Mouse (Mus musculus) kidney, adult 9 months (tissue): ENCODE results near the gene Frrs1.

Source experiments
- DNase-seq: peaks from one replicate; pipeline ENCODE4 v3.0.0; 2022

Frrs1 gene

DNA sequence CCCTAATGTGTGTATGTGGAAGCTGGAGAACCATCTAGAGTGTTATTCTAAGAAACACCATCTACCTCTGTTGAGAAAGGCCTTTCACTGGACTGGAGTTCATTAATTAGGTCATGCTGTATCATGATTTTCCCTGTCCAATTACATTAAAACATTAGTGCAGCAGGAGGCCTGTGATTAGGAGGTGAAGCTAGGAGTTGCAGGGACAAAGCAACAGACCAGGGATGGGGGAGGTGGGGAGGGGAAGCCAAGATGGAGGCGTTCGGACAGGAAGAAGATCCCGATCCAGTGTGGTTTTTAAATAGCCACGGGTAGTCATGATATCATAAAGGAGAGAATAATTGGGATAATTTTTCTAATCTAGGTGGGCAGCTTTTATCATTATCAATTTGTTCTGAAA, 57.8 kb downstream of the Frrs1 start:
- no peak for DNase-seq

DNA sequence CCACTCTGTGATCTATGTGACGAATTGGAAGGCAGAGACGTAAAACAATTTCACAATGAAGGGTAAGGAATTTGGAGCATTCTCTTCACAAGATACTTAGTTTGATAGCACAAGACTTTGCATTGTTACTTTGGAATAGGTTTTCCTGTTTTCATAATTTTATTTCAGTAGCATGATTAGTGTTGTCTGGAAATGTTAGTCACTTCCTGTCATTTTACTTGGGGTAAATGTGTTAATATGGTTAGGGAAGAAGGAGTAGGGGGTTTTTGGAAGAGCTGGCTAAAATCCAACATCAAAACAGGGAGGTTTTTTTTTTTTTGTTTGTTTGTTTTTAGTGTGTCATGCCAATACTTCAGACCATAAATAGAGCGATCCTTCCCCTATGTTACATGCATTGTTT, 62.3 kb downstream of the Frrs1 start:
- DNase-seq = peak; percentile 10

DNA sequence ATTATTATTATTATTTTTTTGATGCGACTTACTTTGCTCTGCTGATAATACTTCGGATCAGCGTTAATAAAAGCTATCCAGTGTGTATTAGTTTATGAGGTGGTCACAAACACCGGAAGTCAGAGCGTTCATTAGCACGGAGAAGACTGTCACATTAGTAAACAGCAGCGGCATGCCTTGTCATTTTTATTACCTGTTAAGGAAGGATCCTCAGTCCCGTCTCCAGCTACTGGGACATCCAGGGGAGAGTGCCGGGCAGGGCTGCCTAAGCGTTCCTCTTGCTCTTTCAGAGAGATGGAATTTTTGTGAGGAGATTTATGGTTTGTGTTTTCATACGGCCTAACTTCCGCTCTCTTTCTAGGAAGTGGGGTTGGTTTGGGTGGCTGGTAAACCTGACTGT, 63.8 kb downstream of the Frrs1 start:
- no peak for DNase-seq

DNA sequence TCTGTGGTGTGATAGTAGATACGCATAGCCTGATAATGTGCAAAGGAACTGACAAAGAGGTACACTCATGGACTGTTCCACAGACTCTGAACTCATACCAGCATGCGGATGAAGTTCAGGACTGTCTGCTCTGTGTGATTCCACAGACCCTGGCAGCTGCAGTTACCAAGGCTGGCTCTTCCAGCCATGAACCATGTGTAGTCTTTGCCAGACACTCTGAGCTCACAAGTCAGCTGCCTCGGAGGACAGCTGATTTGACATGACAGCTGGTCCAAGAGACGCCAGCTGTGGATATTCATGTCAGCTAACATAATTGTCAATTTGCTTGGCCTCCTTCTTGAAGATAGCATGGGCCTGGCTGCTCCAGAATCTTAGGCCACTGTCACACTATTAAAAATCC, 69.7 kb downstream of the Frrs1 start:
- DNase-seq = no peak

DNA sequence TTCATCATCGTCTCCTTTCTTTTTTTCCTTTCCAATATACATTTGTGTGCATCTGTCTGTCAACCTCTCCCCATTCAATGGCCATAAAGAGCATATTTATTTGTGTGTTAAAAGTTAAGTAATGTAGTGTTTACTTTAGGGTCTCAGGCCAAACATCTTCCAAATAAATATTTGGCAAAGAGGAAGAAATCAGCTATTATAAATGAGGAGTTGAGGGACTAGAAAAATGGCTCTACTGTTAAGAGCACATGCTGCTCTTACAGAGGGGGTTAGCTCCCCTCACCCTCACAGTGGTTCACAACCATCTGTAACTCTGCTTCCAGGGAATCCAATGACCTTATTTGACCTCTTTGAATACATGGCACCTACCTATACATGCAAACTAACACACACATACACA, 73.9 kb downstream of the Frrs1 start:
- DNase-seq = no peak

DNA sequence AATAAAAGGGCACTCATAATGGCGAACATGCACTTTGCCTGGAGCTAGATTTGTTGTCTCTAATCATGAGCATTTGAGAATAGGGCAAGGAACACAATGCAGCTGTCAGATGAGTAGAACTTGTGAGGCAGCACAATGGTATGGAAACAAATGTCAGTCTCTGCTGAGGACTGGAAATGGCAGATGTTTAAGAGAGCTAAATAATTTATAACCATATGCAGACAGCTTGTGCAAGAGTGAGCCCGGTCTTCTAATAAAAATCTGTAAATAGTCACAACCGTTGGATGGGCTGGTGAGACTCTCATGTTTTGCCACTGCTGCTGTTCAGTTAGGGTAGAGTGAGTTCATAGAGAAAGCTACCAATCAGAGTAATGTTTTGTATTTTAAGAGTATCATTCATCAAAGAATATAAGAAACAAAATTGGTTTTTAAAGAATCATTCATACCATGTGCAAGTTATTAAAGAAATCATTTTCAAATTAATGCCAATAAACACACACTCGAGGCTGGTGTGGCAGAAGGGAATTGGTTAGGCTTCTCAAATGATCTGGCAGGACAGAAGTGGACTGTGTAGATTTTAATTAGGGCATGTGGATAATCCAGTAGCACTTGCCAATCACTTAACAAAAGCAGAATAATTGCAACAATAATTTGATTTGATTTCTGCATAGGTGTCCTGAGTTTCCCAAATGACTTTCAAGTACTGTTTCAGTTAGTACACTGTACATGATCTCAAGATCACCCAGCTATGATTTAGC, 77.8 kb downstream of the Frrs1 start:
- DNase-seq = no peak

DNA sequence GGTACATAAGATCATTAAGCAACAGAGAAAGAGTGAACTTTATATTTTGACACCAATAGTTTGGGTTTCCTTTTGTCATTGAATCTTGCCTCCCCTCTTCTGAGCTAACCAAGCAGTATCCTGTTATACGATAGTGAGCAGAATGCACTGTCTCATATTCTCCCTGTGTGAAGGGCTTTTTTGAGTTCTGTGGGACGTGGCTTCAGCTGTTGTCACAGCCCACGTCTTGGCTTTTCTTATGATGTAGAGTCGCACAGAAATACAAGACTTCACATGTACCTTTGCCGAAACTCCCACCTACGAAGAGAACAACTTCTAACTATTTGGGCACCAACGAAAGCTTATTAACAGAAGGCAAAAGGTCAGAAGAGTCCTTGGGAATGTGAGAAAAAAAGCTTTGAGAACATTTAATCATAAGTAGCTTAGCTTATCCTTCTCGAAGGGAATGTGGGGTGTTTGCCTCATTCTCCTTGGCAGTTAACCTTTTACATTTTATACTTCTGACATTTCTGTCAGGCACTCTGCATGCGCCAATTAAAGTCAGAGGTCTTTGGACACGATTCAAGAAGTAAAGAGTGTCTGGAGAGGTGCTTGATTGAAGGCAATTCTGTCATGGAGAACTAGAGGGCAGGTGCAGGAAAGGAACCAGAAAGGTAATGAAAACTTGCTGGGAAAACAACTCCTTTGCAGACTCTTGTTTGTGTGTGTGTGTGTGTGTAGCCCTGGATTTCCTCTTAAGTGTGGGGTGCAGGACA, 81.7 kb downstream of the Frrs1 start:
- DNase-seq = no peak

DNA sequence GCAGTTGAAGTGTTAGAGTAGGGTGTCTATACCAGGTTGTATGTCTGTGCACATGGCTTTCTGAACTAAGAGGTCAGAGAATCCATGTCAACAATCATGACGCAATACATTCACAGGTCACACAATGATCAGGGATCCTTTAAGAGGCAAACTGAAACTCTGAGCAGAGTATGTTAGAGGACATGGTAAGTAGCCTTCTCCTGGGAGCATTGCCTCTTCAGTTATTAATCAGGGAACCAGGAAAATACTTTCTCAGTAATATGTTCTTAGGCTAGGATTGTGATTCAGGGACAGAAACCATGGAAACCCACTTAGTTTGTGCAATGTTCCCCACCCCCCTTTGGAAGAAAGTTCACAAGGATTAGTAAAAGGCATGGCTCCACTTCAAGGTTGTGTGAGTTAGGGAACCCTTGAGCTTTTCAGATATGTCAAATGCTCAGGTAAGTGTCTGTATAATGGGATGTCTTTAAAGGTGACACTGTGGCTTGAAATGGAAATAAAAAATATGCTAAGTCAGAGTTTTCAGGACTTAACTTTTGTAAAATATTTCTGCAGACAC, 82.4 kb downstream of the Frrs1 start:
- no peak for DNase-seq

DNA sequence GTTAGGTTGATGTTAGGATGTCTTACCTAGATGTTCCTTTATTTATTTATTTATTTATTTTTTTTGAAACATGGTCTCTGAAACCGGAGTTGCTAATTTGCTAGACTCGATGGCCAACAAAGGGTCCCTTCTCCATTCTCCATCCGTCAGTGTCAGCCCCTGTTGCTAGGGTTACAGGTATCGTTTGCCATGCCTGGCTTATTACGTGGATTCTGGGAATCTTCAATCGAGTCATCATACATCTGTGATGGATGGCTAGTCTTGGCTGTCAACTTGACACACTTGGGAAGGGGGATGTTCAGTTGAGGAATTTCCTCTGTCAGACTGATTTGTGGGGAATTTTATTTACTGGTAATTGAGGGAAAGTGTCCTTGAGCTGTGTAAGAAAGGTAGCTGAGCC, 83.5 kb downstream of the Frrs1 start:
- DNase-seq = no peak

DNA sequence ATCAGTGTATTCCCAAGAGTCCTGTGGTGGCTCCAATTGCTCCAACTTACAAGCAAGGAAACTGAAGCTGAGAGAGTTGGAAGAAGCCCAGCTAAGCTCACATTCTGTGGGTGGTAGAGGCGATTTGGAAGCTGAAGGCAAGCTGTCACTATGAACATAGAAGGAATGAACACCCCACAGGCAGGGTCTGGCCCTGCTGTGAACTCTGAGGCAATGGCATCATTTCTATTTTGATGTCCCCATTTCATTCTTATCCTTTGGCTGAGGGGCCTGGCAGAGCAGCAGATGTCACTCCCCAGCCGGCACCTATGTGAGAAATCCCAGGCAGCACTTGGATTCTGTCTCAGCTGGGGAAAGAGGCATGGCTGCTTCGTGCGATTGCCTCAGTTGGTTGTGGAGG, 84.2 kb downstream of the Frrs1 start:
- DNase-seq = no peak

DNA sequence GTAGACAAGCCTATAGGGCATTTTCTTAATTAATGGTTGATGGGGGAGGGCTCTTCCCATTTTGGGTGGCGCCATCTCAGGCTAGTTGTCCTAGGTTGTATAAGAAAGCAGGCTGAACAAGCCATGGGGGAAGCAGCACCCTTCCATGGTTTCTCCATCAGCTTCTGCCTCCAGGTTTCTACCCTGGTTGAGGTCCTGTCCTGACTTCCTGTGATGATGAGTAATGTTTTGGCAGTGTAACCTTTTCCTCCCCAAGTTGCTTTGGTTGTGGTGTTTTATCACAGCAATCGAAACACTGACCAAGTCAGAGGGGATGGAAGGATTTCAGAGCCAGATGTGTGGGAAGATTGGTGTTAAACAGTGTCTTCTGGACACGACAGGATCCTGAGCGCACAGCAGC, 87.2 kb downstream of the Frrs1 start:
- DNase-seq = no peak

DNA sequence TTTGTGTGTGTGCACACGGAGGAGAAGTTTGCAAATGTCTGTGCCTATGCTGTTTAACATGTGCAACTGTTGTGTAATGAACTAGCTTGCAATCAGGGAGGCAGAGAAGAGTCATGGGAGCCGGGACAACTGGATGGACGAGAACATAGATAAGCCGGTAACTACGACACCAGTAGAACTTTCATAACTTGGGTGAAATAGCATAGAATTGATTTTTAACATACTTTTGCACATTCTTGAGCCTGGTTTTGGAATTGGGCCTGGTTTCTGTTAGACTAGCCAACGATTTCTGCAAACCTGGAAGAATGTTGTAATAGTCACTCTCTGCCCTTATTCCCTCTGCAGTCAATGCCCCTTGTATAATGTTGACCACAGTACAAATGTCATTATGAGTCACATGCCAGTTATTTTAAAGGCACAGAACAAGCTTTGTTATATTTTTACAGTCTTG, 91.4 kb downstream of the Frrs1 start:
- peak; percentile 18 for DNase-seq

DNA sequence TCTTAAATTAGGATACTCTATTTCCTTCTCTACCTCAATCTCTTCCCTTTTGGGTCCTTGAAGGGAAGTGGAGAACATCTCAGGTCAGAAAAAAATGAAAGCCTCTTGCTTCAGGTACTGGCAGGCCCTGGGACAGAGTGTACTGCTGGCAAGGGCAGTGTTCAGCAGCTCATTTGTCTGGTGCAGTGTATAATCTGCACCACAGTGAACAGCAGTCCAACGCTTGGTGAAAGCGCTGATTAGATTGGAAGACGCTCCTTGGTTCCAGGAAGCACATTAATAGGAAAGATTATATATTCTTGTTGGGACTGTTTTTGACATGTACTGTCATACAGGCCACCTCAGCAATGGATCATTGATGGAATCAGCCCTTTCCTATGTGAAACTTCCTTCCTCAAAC, 92.2 kb downstream of the Frrs1 start:
- no peak for DNase-seq

DNA sequence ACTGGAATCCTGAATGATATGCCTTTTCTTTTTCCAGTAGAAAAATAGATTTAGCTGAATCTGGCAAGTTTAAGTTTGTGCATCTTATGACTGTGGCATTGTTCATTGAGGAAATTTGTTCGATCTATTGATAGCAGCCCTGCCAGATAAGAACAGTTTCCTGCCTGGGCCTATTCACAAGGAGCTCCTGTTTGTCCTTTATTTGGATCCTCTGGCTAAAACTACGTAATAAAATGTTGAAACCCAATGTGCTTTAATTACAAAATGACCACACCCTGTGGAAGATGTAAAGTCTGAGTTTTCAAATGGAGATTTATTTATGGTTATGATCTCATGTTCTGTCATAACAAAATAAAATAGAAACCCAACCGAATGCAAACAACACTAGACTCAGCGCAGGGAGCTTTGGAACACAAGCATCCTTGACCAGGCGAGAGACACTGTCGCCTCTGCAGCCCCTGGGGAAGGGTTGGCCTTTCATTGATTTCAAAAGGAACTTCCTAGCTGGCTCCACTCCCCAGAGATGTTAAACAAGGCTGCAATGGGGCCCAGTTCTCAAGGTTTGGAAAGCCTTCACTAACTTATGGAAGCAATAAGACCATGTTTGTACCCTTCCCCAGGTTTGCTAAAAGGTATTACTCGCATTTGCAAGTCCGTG, 93.1 kb downstream of the Frrs1 start:
- DNase-seq = no peak

DNA sequence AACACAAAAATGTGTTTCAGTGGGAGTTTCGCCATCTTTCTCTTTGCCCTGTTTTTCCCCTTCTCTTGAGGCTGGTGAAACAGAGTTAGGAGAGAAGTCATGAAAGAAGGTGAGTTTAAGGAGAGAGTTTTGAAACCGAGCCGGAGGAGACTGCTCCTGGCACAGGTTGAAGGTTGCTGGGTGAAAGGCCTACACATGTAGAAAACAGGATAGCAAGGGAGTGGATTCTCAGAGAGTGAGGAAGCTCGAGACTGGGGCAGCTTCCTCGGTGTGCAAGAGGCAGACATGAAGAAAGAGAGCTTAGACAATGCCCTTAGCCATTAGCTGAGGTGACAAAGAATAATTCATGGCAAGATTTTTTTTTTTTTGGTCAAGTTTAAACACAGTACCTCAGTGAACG, 94.1 kb downstream of the Frrs1 start:
- no peak for DNase-seq

DNA sequence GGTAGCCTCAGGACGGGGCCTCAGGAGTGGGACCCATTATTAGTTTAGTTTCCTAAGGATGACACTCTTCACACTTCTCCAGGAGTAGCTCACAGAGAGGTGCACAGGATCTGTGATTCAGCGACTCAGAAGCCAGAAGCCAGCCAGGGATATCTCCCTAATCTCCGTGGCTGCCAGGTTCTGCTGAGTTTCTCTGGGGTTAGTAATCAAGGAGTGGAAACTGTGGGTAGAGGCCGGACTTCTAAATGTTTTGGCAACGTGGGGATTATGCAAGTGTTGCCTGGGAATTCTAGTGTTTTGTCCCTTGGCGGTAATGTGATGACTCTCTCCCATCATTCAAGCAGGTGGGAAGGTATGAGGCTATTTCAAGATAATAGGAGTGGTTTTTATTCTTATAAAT, 95.8 kb downstream of the Frrs1 start:
- DNase-seq = no peak
